Mouse (Mus musculus) bone marrow, adult 2 months (tissue): ENCODE measurements around the gene Hells.
A peak's percentile ranks its signal among the peaks of the same experiment; 100 is the strongest.

ENCODE experiments used
- CTCF ChIP-seq: fragments of 200-500 bp; IDR thresholded peaks from 2 replicates; pipeline ENCODE4 v1.5.1; 2011; ENCODE audit warnings: low read length, control low read depth; ENCODE audit not compliant: control insufficient read depth, insufficient read depth
- POLR2A ChIP-seq: fragments of 200-500 bp; IDR thresholded peaks from 2 replicates; pipeline ENCODE4 v1.6.1; 2011; ENCODE audit warnings: low read depth, mild to moderate bottlenecking, control low read depth, low read length, borderline replicate concordance; ENCODE audit not compliant: control insufficient read depth

DNA sequence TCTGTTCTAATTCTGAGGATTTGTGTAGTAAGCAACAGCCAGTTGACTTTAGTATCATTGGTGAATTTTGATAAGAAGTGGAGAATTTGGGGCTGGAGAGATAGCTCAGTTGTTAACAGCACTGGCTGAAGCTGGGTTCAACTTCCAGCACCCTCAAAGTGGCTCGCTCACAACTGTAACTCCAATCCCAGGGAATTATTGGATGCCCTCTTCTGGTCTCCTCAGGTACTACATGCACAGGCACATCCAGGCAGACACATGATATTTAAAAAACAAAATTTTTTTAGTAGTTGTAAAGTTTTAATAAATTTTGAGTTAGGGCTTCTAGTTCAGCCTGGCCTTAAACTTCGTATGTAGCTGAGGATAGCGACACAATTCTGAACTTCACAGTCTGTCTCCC is 15.0 kb upstream of the Hells start:
- TF ChIP-seq CTCF (0 out of 2 replicates have a peak, but pooled peaks have one; percentile 22), POLR2A (no peak)
